ENCODE assay signal across 8 mouse cellular contexts in the genomic region with DNA sequence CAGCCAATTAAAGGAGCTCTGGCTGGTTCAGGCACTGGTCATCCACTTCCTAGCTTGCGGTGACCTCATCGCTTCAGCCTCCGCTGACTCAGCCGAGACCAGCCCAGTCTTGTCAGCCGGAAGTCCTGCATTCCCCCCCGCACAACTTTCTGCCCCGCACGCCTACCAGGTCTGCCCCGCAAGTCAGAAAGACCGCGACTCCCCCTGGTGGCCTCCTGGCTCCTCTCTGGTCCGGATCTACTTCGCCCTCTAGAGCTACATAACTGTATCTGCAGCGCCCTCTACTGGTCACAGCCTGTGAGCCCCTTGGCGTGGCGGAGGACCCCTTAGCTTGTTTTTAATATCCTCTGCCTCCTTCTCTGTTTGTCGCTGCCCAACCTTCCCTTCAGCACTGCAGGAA. TPM values are rescaled to one million over a fixed set of nuclear protein-coding genes. Genes with fewer than 3 reads are reported as not detected.
DNase-seq lines count a peak whose midpoint lies in the region; ATAC-seq lines count a peak whose summit lies in the region.

No protein-coding gene starts in this region.

- DNase-seq in WW6 (ENCODE audit: low read depth, low spot score), result peak; percentile 93
- DNase-seq in cerebellum, postnatal 4 days (ENCODE audit: low spot score in 2 of 2), result peak; percentile 99
- DNase-seq in gastrocnemius, adult 18-20 months (ENCODE audit: low spot score), result peak; percentile 95
- peak; percentile 89 to 95 for DNase-seq in left cerebral cortex, adult 18-20 months (ENCODE audit: low spot score in 2 of 2)
- DNase-seq in right cerebral cortex, adult 18-20 months, result peak; percentile 89
- DNase-seq in urinary bladder, postnatal 10 days (ENCODE audit: low spot score), result peak; percentile 94

- peak overlapping the region; percentile 44 for H3K4me3 ChIP-seq in hindbrain, embryonic 16.5 days (ENCODE audit: low read length)
- H3K4me3 ChIP-seq in macrophage (ENCODE audit: inconsistent target), result peak overlapping the region; percentile 8; the same call in 1 of the 2 replicates

- peak overlapping the region; percentile 87 for H3K4me2 ChIP-seq in hindbrain, embryonic 16.5 days (ENCODE audit: low read length)

- no peaks in the 10 kb centered on the region for H3K9me3 ChIP-seq in hindbrain, embryonic 16.5 days (ENCODE audit: control insufficient read depth, low read length)

- peak overlapping the region; percentile 62 for H3K27ac ChIP-seq in hindbrain, embryonic 16.5 days (ENCODE audit: low read depth, low read length)
- no peak overlapping the region for H3K27ac ChIP-seq in macrophage

- H3K79me2 ChIP-seq in macrophage (ENCODE audit: inconsistent target), result no peaks in the 10 kb centered on the region

- peak overlapping the region; percentile 67 for H3K9ac ChIP-seq in hindbrain, embryonic 16.5 days (ENCODE audit: low read depth, low read length)

- peaks cover 50% of the 10 kb centered on the region for H3K4me1 ChIP-seq in hindbrain, embryonic 16.5 days (ENCODE audit: control insufficient read depth, insufficient read depth, low read depth, low read length)

- 0% methylated on average over 17 of the region's 17 CpGs for WGBS in hindbrain, embryonic 16.5 days
- 0% methylated on average over 17 of the region's 17 CpGs for WGBS in macrophage (ENCODE audit: missing documents)

- peak; percentile 79 for ATAC-seq in hindbrain, embryonic 16.5 days

- no peaks in the 10 kb centered on the region for H3K36me3 ChIP-seq in hindbrain, embryonic 16.5 days (ENCODE audit: control insufficient read depth, insufficient read depth, low read length)
- no peaks in the 10 kb centered on the region for H3K36me3 ChIP-seq in macrophage (ENCODE audit: inconsistent target)

- no peaks in the 10 kb centered on the region for H3K27me3 ChIP-seq in hindbrain, embryonic 16.5 days (replicated peaks; ENCODE audit: control insufficient read depth, insufficient read depth, low read length)

RNA-seq across cellular contexts. Expression of a gene that starts 13.2 kb away (rescaled TPM):
- not detected for total RNA-seq in gastrocnemius, adult 18-20 months (2021)
- polyA plus RNA-seq in hindbrain, embryonic 16.5 days (2015; fragmentation: Nextera tagmentation; extraction: Ambion mirVana), result 150 and 186 TPM in 2 replicates
- 100 to 1,000 TPM; 221 to 244 TPM for total RNA-seq in left cerebral cortex, adult 18-20 months (2021)
- total RNA-seq in macrophage (2018; cell fraction: chromatin; rRNA removed), result not detected
- total RNA-seq in macrophage (2018; cell fraction: cytosol; rRNA removed), result not detected
- total RNA-seq in macrophage (2018; cell fraction: nucleus; rRNA removed), result not detected
- not detected in 3 replicates for polyA plus RNA-seq in macrophage (2018)

RNA-seq across cellular contexts. Expression of a gene that starts 16.0 kb away (rescaled TPM):
- total RNA-seq in gastrocnemius, adult 18-20 months (2021), result 10 to 100 TPM; 10.8 to 24.9 TPM
- polyA plus RNA-seq in hindbrain, embryonic 16.5 days (2015; fragmentation: Nextera tagmentation; extraction: Ambion mirVana), result 15.6 and 20.2 TPM in 2 replicates
- total RNA-seq in left cerebral cortex, adult 18-20 months (2021), result 1 to 10 TPM; 4.6 to 9.5 TPM
- 1 to 10 TPM in 18 of 26 experiments, under 1 TPM in 8; 0.29 to 7.7 (median 2.5) TPM for total RNA-seq in macrophage (2018; cell fraction: chromatin; rRNA removed)
- 1 to 10 TPM in 21 of 26 experiments, under 1 TPM in 5; 0.78 to 4.0 (median 1.5) TPM for total RNA-seq in macrophage (2018; cell fraction: cytosol; rRNA removed)
- 1 to 10 TPM in 19 of 26 experiments, under 1 TPM in 7; 0.52 to 6.5 (median 2.2) TPM for total RNA-seq in macrophage (2018; cell fraction: nucleus; rRNA removed)
- 0.35 to 2.8 TPM (median 2.5 TPM) in 3 replicates for polyA plus RNA-seq in macrophage (2018)

RNA-seq across cellular contexts. Expression of a gene that starts 38.4 kb away (rescaled TPM):
- total RNA-seq in gastrocnemius, adult 18-20 months (2021), result under 1 TPM in 1 of 2 experiments, not detected in 1; 0.57 TPM
- polyA plus RNA-seq in hindbrain, embryonic 16.5 days (2015; fragmentation: Nextera tagmentation; extraction: Ambion mirVana), result 49.1 and 52.4 TPM in 2 replicates
- 1 to 10 TPM; 7.9 to 8.4 TPM for total RNA-seq in left cerebral cortex, adult 18-20 months (2021)
- 10 to 100 TPM in 1 of 26 experiments, not detected in 25; 12.5 TPM for total RNA-seq in macrophage (2018; cell fraction: chromatin; rRNA removed)
- total RNA-seq in macrophage (2018; cell fraction: cytosol; rRNA removed), result under 1 TPM in 1 of 26 experiments, not detected in 25; 0.24 TPM
- total RNA-seq in macrophage (2018; cell fraction: nucleus; rRNA removed), result 1 to 10 TPM in 2 of 26 experiments, under 1 TPM in 3, not detected in 21; 0.61 to 3.5 (median 0.93) TPM
- polyA plus RNA-seq in macrophage (2018), result not detected in 3 replicates

RNA-seq across cellular contexts. Expression of a gene that starts 40.5 kb away (rescaled TPM):
- not detected for total RNA-seq in gastrocnemius, adult 18-20 months (2021)
- 0.30 and 0.66 TPM in 2 replicates for polyA plus RNA-seq in hindbrain, embryonic 16.5 days (2015; fragmentation: Nextera tagmentation; extraction: Ambion mirVana)
- total RNA-seq in left cerebral cortex, adult 18-20 months (2021), result 10 to 100 TPM; 22.6 to 24.1 TPM
- total RNA-seq in macrophage (2018; cell fraction: chromatin; rRNA removed), result not detected
- total RNA-seq in macrophage (2018; cell fraction: cytosol; rRNA removed), result not detected
- total RNA-seq in macrophage (2018; cell fraction: nucleus; rRNA removed), result not detected
- not detected in 3 replicates for polyA plus RNA-seq in macrophage (2018)

RNA-seq across cellular contexts. Expression of a gene that starts 56.0 kb away (rescaled TPM):
- total RNA-seq in gastrocnemius, adult 18-20 months (2021), result 10 to 100 TPM; 20.3 to 20.4 TPM
- polyA plus RNA-seq in hindbrain, embryonic 16.5 days (2015; fragmentation: Nextera tagmentation; extraction: Ambion mirVana), result 34.9 and 35.8 TPM in 2 replicates
- total RNA-seq in left cerebral cortex, adult 18-20 months (2021), result 10 to 100 TPM; 14.8 to 19.5 TPM
- 10 to 100 TPM in 10 of 26 experiments, 1 to 10 TPM in 16; 2.6 to 18.8 (median 9.1) TPM for total RNA-seq in macrophage (2018; cell fraction: chromatin; rRNA removed)
- 1 to 10 TPM; 4.0 to 9.6 (median 7.2) TPM for total RNA-seq in macrophage (2018; cell fraction: cytosol; rRNA removed)
- 10 to 100 TPM in 6 of 26 experiments, 1 to 10 TPM in 20; 2.7 to 27.2 (median 6.5) TPM for total RNA-seq in macrophage (2018; cell fraction: nucleus; rRNA removed)
- polyA plus RNA-seq in macrophage (2018), result 6.3 to 30.7 TPM (median 19.6 TPM) in 3 replicates

Comparison
In these comparisons a context has a peak if more than half of its experiments do, and no peak if none do; other contexts are left out.
1. RNA of a gene that starts 13.2 kb away (total RNA-seq): 221 to 244 TPM in left cerebral cortex, adult 18-20 months; not detected in gastrocnemius, adult 18-20 months; every median in the first group is over 100 times any median in the second.
2. RNA of a gene that starts 38.4 kb away (total RNA-seq): 7.9 to 8.4 TPM in left cerebral cortex, adult 18-20 months; 0.57 TPM in gastrocnemius, adult 18-20 months; every median in the first group is over 4 times any median in the second.
3. Peak in every context shown above with its lines, with median percentiles within 50 percentile points of each other: DNase-seq.